Mouse (Mus musculus) intestine, postnatal 0 days (tissue): ENCODE results near the gene Nmt1. TPM values are rescaled to one million over a fixed set of nuclear protein-coding genes. Genes with fewer than 3 reads are reported as not detected.
A peak's percentile ranks its signal among the peaks of the same experiment; 100 is the strongest.

Experiments
- ATAC-seq: fragments of 200-750 bp; cut with Nextera tagmentation; 2 replicates; pipeline ENCODE4 v1.8.0; 2017; ENCODE audit warnings: mild to moderate bottlenecking, moderate TSS enrichment, moderate library complexity
- H3K27ac ChIP-seq: fragments of 300-500 bp; sonication (generic); 2 replicates; pipeline ENCODE4 v1.5.1; 2014; ENCODE audit warnings: mild to moderate bottlenecking, low read depth, low read length, moderate library complexity
- H3K27me3 ChIP-seq: fragments of 300-500 bp; sonication (generic); replicated peaks from 2 replicates; pipeline ENCODE4 v1.6.1; 2014; ENCODE audit warnings: low read length, mixed read lengths; ENCODE audit not compliant: control insufficient read depth, insufficient read depth
- H3K36me3 ChIP-seq: fragments of 300-500 bp; sonication (generic); 2 replicates; pipeline ENCODE4 v1.6.1; 2014; ENCODE audit warnings: mild to moderate bottlenecking, moderate library complexity; ENCODE audit not compliant: control insufficient read depth, insufficient read depth
- H3K4me1 ChIP-seq: fragments of 300-500 bp; sonication (generic); replicated peaks from 2 replicates; pipeline ENCODE4 v1.6.1; 2014; ENCODE audit warnings: antibody characterized with exemption, low read length, mixed read lengths; ENCODE audit not compliant: control insufficient read depth, insufficient read depth
- H3K4me2 ChIP-seq: fragments of 300-500 bp; sonication (generic); replicated peaks from 2 replicates; pipeline ENCODE4 v1.6.1; 2014; ENCODE audit warnings: low read depth, mild to moderate bottlenecking, moderate library complexity
- H3K4me3 ChIP-seq: fragments of 300-500 bp; sonication (generic); 2 replicates; pipeline ENCODE4 v1.5.1; 2014; ENCODE audit warnings: low read depth, low read length
- H3K9ac ChIP-seq: fragments of 300-500 bp; sonication (generic); 2 replicates; pipeline ENCODE4 v1.6.1; 2014; ENCODE audit warnings: mild to moderate bottlenecking, low read depth, low read length
- H3K9me3 ChIP-seq: fragments of 300-500 bp; sonication (generic); 2 replicates; pipeline ENCODE4 v1.6.1; 2016; ENCODE audit warnings: mixed run types; ENCODE audit not compliant: control insufficient read depth
- CTCF ChIP-seq: sonication (generic); IDR thresholded peaks from 2 replicates; pipeline ENCODE4 v1.5.1; 2016; ENCODE audit warnings: low read depth, mild to moderate bottlenecking, control low read depth, antibody characterized with exemption, moderate library complexity
- WGBS: fragments of 180-500 bp; shearing (Covaris S2); extraction: QIAGEN DNeasy Blood & Tissue Kit; methylation state at CpG from one replicate; pipeline ENCODE4 v1.1.7; 2014; 5-methylcytosine and 5-hydroxymethylcytosine counted together
- microRNA-seq: library from miRNA; unstranded; fragments of <30 nt; microRNA quantifications from one replicate; pipeline ENCODE4, GENCODE M21; 2016
- polyA plus RNA-seq: library from polyadenylated mRNA; unstranded; fragments of >200 nt; fragmentation: Nextera tagmentation; extraction: Ambion mirVana; gene quantifications from 2 replicates; pipeline ENCODE4 v1.2.1, GENCODE M21; 2015

The Nmt1 gene
- polyA plus RNA-seq, 1 experiment from 2014 or later: 58.4 TPM

GRCm38 (mm10) chr11:103115163-103116007 is 87.4 kb downstream of the Nmt1 start:
- Histone ChIP-seq H3K9me3 (no peaks in the 10 kb centered on the region), H3K27ac (peak overlapping the region; percentile 83), H3K4me2 (peak overlapping the region; percentile 62), H3K36me3 (no peaks in the 10 kb centered on the region; the same call in 1 of the 2 replicates), H3K27me3 (no peaks in the 10 kb centered on the region), H3K9ac (peak overlapping the region; percentile 56), H3K4me1 (peaks cover 7% of the 10 kb centered on the region; the same call in 1 of the 2 replicates), H3K4me3 (peak overlapping the region; percentile 46)
- WGBS: under 1% methylated on average over 34 of the region's 34 CpGs
- ATAC-seq: peak; percentile 58
- no peak for TF ChIP-seq CTCF

- H3K36me3 ChIP-seq: no peaks in the 10 kb centered on the region; the same call in 1 of the 2 replicates
- under 1% methylated on average over 53 of the region's 53 CpGs for WGBS
- no peak for TF ChIP-seq CTCF
- peak; percentile 95 for ATAC-seq
- H3K4me3 ChIP-seq: peak within 1 kb of the TSS; percentile 53
- peak within 1 kb of the TSS; percentile 83 for H3K27ac ChIP-seq
- H3K9ac ChIP-seq: peak within 1 kb of the TSS; percentile 61
- H3K4me1 ChIP-seq: peaks cover 7% of the 10 kb centered on the region; the same call in 1 of the 2 replicates
- no peaks in the 10 kb centered on the region for H3K9me3 ChIP-seq
- no peaks in the 10 kb centered on the region for H3K27me3 ChIP-seq
- peak within 1 kb of the TSS; percentile 93 for H3K4me2 ChIP-seq
Observed at GRCm38 (mm10) chr11:103116008-103116818, 88.2 kb downstream of the Nmt1 start, which contains the start of gene Hexim1. Hexim1 (plus strand) TSS chr11:103116231.

GRCm38 (mm10) chr11:103116959-103117590 is 89.1 kb downstream of the Nmt1 start:
- no peaks in the 10 kb centered on the region; the same call in 1 of the 2 replicates for H3K36me3 ChIP-seq
- no peak for ATAC-seq
- H3K27me3 ChIP-seq: no peaks in the 10 kb centered on the region
- peak; percentile 89 for TF ChIP-seq CTCF
- peaks cover 5% of the 10 kb centered on the region; the same call in 1 of the 2 replicates for H3K4me1 ChIP-seq
- no peaks in the 10 kb centered on the region for H3K9me3 ChIP-seq
- WGBS: under 1% methylated on average over 35 of the region's 35 CpGs
- H3K27ac ChIP-seq: peak overlapping the region; percentile 83
- peak overlapping the region; percentile 53 for H3K4me3 ChIP-seq
- H3K4me2 ChIP-seq: peak overlapping the region; percentile 93
- peak overlapping the region; percentile 61 for H3K9ac ChIP-seq

- WGBS: under 1% methylated on average over 38 of the region's 38 CpGs
- no peak for TF ChIP-seq CTCF
- Histone ChIP-seq H3K4me1 (peaks cover 5% of the 10 kb centered on the region; the same call in 1 of the 2 replicates), H3K4me2 (peak overlapping the region; percentile 93), H3K27ac (peak overlapping the region; percentile 83), H3K27me3 (no peaks in the 10 kb centered on the region), H3K36me3 (no peaks in the 10 kb centered on the region; the same call in 1 of the 2 replicates), H3K4me3 (peak overlapping the region; percentile 53), H3K9ac (peak overlapping the region; percentile 61), H3K9me3 (no peaks in the 10 kb centered on the region)
- ATAC-seq: no peak
Observed at GRCm38 (mm10) chr11:103117591-103118009, 89.6 kb downstream of the Nmt1 start.

Small RNA genes lying within 50 kb of the gene (microRNA-seq; reads per million reads assigned to microRNA genes)
- gene Mir6931: not detected

Other genes starting within 250 kb of the Nmt1 start
- 16.1 and 18.8 TPM in 2 replicates for gene Gjc1, start 208.5 kb upstream of the Nmt1 start, polyA plus RNA-seq
- gene Higd1b, start 192.3 kb upstream of the Nmt1 start, polyA plus RNA-seq: 0.22 and 0.52 TPM in 2 replicates
- gene Eftud2, start 147.2 kb upstream of the Nmt1 start, polyA plus RNA-seq: 50.9 and 56.0 TPM in 2 replicates
- 0.20 and 0.50 TPM in 2 replicates for gene Ccdc103, start 147.0 kb upstream of the Nmt1 start, polyA plus RNA-seq
- not detected in 2 replicates for gene Fam187a, start 143.0 kb upstream of the Nmt1 start, polyA plus RNA-seq
- 0.14 and 0.17 TPM in 2 replicates for gene Gfap, start 127.3 kb upstream of the Nmt1 start, polyA plus RNA-seq
- gene Kif18b, start 103.1 kb upstream of the Nmt1 start, polyA plus RNA-seq: 0.88 and 1.1 TPM in 2 replicates
- 0.85 and 1.1 TPM in 2 replicates for gene C1ql1, start 81.5 kb upstream of the Nmt1 start, polyA plus RNA-seq
- gene Dcakd, start 143 bp downstream of the Nmt1 start, polyA plus RNA-seq: 40.4 and 45.9 TPM in 2 replicates
- 1.0 and 1.5 TPM in 2 replicates for gene Plcd3, start 73.5 kb downstream of the Nmt1 start, polyA plus RNA-seq
- gene Acbd4, start 73.5 kb downstream of the Nmt1 start, polyA plus RNA-seq: 74.7 and 75.9 TPM in 2 replicates
- 4.6 and 6.0 TPM in 2 replicates for gene Hexim1, start 88.0 kb downstream of the Nmt1 start, polyA plus RNA-seq
- 3.5 and 5.3 TPM in 2 replicates for gene Hexim2, start 104.2 kb downstream of the Nmt1 start, polyA plus RNA-seq
- 0.80 and 1.0 TPM in 2 replicates for gene Fmnl1, start 142.9 kb downstream of the Nmt1 start, polyA plus RNA-seq
- gene 1700023F06Rik, start 180.4 kb downstream of the Nmt1 start, polyA plus RNA-seq: 0.35 and 0.77 TPM in 2 replicates
- gene Spata32, start 190.2 kb downstream of the Nmt1 start, polyA plus RNA-seq: not detected in 2 replicates
- gene Map3k14, start 239.3 kb downstream of the Nmt1 start, polyA plus RNA-seq: 1.6 TPM in 2 replicates